Comparison of ENCODE assay signal across 40 mouse cellular contexts in the genomic region with DNA sequence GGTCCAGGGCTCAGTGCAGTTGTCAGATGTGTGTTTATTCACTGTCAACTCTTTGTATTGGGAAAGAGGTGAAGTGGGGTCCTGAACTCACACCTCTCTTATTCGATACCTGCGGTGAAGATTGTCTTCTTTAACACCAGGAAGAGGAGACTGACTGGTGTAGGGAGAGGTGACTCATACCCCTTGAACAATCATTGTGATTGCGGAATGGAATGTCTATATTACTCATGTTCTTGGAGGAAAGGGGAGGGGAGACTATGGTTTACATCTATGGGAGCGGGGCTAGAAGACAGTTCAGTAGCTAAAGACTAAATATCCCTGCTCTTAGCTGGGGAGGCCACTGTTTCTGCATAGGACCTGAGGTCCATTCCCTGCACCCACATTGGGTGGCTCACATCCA. TPM values are rescaled to one million over a fixed set of nuclear protein-coding genes. Genes with fewer than 3 reads are reported as not detected.
DNase-seq lines count a peak whose midpoint lies in the region; ATAC-seq and TF ChIP-seq lines count a peak whose summit lies in the region.
"Had no signal": no experiment of that assay in that cellular context is flagged by ENCODE, and none has a peak within 500 bp of the region (broad histone marks: within the 10 kb centered on the region; RNA-seq: fewer than 3 reads in every experiment).

No protein-coding gene starts in this region.

- H3K9ac ChIP-seq in lung, postnatal 0 days (replicated peaks; ENCODE audit: low read depth) = no peak overlapping the region
- H3K9ac ChIP-seq in stomach, postnatal 0 days (ENCODE audit: low read length) = no peak overlapping the region
- H3K9ac ChIP-seq: embryonic facial prominence, embryonic 15.5 days; forebrain, embryonic 12.5 days; forebrain, postnatal 0 days; heart, embryonic 15.5 days; hindbrain, embryonic 13.5 days; limb, embryonic 12.5 days had no signal

- peaks cover 5% of the 10 kb centered on the region; the same call in 1 of the 2 replicates for H3K36me3 ChIP-seq in lung, postnatal 0 days (ENCODE audit: insufficient read depth, low read length)
- H3K36me3 ChIP-seq in stomach, postnatal 0 days (ENCODE audit: control insufficient read depth, insufficient read depth, low read length) = peaks cover 15% of the 10 kb centered on the region

- in situ Hi-C loops in Patski (cut with MboI; ENCODE audit: low pct_unique_long_range_greater_than_20kb) = no loop called here

- no peak for ATAC-seq in lung, postnatal 0 days
- ATAC-seq in Patski = peak; percentile 33
- ATAC-seq in stomach, postnatal 0 days (ENCODE audit: low FRiP score, low TSS enrichment) = peak; percentile 71
- ATAC-seq: activated CD4-positive, CD25-positive, alpha-beta regulatory T cell, adult 4 months; forebrain, postnatal 0 days had no signal

- peak; percentile 57 for DNase-seq in lung, postnatal 0 days (ENCODE audit: low spot score)
- no peak for DNase-seq in lung, postnatal 4 days
- DNase-seq in 416B (ENCODE audit: low read depth) (peak; percentile 84), Patski (ENCODE audit: low read depth, low spot score) (no peak)
- DNase-seq in stomach, postnatal 0 days (ENCODE audit: low spot score) = no peak
- no peak for DNase-seq in adrenal gland, adult 8-10 months
- DNase-seq in Muller cell, postnatal 12 days (ENCODE audit: inconsistent ontology term) = no peak
- DNase-seq: adrenal gland, adult 2 months; cerebellum, adult 8-10 months; cerebellum, postnatal 25 days; forebrain, postnatal 0 days; heart, adult 11 months; right cerebral cortex, postnatal 14 days; thymus, adult 18-20 months; thymus, postnatal 25 days had no signal

- H3K9me3 ChIP-seq in lung, postnatal 0 days (ENCODE audit: low read length) = no peaks in the 10 kb centered on the region
- H3K9me3 ChIP-seq in stomach, postnatal 0 days (ENCODE audit: control insufficient read depth, low read length) = no peaks in the 10 kb centered on the region
- H3K9me3 ChIP-seq: embryonic facial prominence, embryonic 10.5 days; embryonic facial prominence, embryonic 15.5 days; forebrain, embryonic 12.5 days; G1E; heart, embryonic 10.5 days; heart, embryonic 15.5 days; hindbrain, embryonic 13.5 days; limb, embryonic 12.5 days; midbrain, embryonic 10.5 days had no signal

- WGBS in lung, postnatal 0 days = 45% methylated on average over 4 of the region's 4 CpGs
- WGBS in stomach, postnatal 0 days = 72% methylated on average over 4 of the region's 4 CpGs

- TF ChIP-seq EP300 in lung, postnatal 0 days (IDR thresholded peaks at IDR 0.05) = no peak
- no peak for TF ChIP-seq EP300 in stomach, postnatal 0 days (optimal IDR thresholded peaks at IDR 0.05)

- TF ChIP-seq CTCF in lung, postnatal 0 days (IDR thresholded peaks at IDR 0.05) = no peak
- no peak for TF ChIP-seq CTCF in Patski (IDR thresholded peaks at IDR 0.05)
- no peak for TF ChIP-seq CTCF in stomach, postnatal 0 days (IDR thresholded peaks at IDR 0.05; ENCODE audit: low read depth)

- H3K4me3 ChIP-seq in lung, postnatal 0 days (ENCODE audit: low read depth, low read length) = no peak overlapping the region
- no peak overlapping the region for H3K4me3 ChIP-seq in stomach, postnatal 0 days (ENCODE audit: low read depth, low read length)
- H3K4me3 ChIP-seq: embryonic facial prominence, embryonic 10.5 days; embryonic facial prominence, embryonic 15.5 days; forebrain, embryonic 12.5 days; heart, embryonic 10.5 days; heart, embryonic 15.5 days; hindbrain, embryonic 13.5 days; layer of hippocampus, adult 2 months; left cerebral cortex, adult 2 months; limb, embryonic 12.5 days; midbrain, embryonic 10.5 days had no signal

- POLR2A ChIA-PET in Patski (lab: Charles Lee) = no interaction called here

- CTCF ChIA-PET in Patski (lab: Charles Lee) = no interaction called here

- H3K4me1 ChIP-seq in lung, postnatal 0 days (ENCODE audit: insufficient read depth, low read depth, low read length) = no peaks in the 10 kb centered on the region
- no peaks in the 10 kb centered on the region for H3K4me1 ChIP-seq in stomach, postnatal 0 days (replicated peaks; ENCODE audit: control insufficient read depth, insufficient read depth)
- H3K4me1 ChIP-seq: embryonic facial prominence, embryonic 10.5 days; embryonic facial prominence, embryonic 15.5 days; forebrain, embryonic 12.5 days; heart, embryonic 10.5 days; heart, embryonic 15.5 days; hindbrain, embryonic 13.5 days; limb, embryonic 12.5 days had no signal

- H3K4me2 ChIP-seq in lung, postnatal 0 days (replicated peaks; ENCODE audit: low read depth, low read length) = no peak overlapping the region
- H3K4me2 ChIP-seq in stomach, postnatal 0 days (replicated peaks; ENCODE audit: low read depth) = no peak overlapping the region
- H3K4me2 ChIP-seq: embryonic facial prominence, embryonic 15.5 days; forebrain, embryonic 12.5 days; heart, embryonic 15.5 days; hindbrain, embryonic 13.5 days; limb, embryonic 12.5 days had no signal

- no peak overlapping the region for H3K27ac ChIP-seq in lung, postnatal 0 days (ENCODE audit: low read length)
- no peak overlapping the region for H3K27ac ChIP-seq in stomach, postnatal 0 days (replicated peaks)
- H3K27ac ChIP-seq: embryonic facial prominence, embryonic 10.5 days; embryonic facial prominence, embryonic 15.5 days; forebrain, embryonic 12.5 days; heart, embryonic 10.5 days; heart, embryonic 15.5 days; hindbrain, embryonic 13.5 days; layer of hippocampus, adult 2 months; left cerebral cortex, adult 2 months; limb, embryonic 12.5 days; macrophage; midbrain, embryonic 10.5 days had no signal

- no peaks in the 10 kb centered on the region for H3K27me3 ChIP-seq in lung, postnatal 0 days (replicated peaks; ENCODE audit: insufficient read depth, low read length)
- no peaks in the 10 kb centered on the region for H3K27me3 ChIP-seq in Patski
- H3K27me3 ChIP-seq in stomach, postnatal 0 days (ENCODE audit: control insufficient read depth, insufficient read depth, low read length) = no peaks in the 10 kb centered on the region
- H3K27me3 ChIP-seq: embryonic facial prominence, embryonic 15.5 days; forebrain, embryonic 12.5 days; heart, embryonic 15.5 days; hindbrain, embryonic 13.5 days; limb, embryonic 12.5 days had no signal

RNA-seq across cellular contexts. Expression of a gene that starts 17.3 kb away (rescaled TPM):
- 58.8 and 59.8 TPM in 2 replicates for polyA plus RNA-seq in lung, postnatal 0 days (2015; fragmentation: Nextera tagmentation; extraction: Ambion mirVana)
- polyA plus RNA-seq in Patski (2021) = 52.1 TPM
- polyA plus RNA-seq in stomach, postnatal 0 days (2015; fragmentation: Nextera tagmentation; extraction: Ambion mirVana) = 55.6 and 56.3 TPM in 2 replicates
- 10 to 100 TPM; 55.1 to 76.7 (median 67.0) TPM for total RNA-seq in adrenal gland, adult 8-10 months (2022)

RNA-seq across cellular contexts. Expression of a gene that starts 28.3 kb away (rescaled TPM):
- polyA plus RNA-seq in lung, postnatal 0 days (2015; fragmentation: Nextera tagmentation; extraction: Ambion mirVana) = not detected in 2 replicates
- not detected for polyA plus RNA-seq in Patski (2021)
- not detected in 2 replicates for polyA plus RNA-seq in stomach, postnatal 0 days (2015; fragmentation: Nextera tagmentation; extraction: Ambion mirVana)
- under 1 TPM in 3 of 4 experiments, not detected in 1; 0.26 to 0.42 (median 0.35) TPM for total RNA-seq in adrenal gland, adult 8-10 months (2022)
- total RNA-seq: forebrain, postnatal 0 days; G1E; gastrocnemius, adult 8-10 months; heart, postnatal 25 days; left cerebral cortex, adult 2 months; left cerebral cortex, postnatal 25 days; liver, adult 2 months had no signal
- polyA plus RNA-seq: activated CD4-positive, CD25-positive, alpha-beta regulatory T cell, adult 4 months; adrenal gland, adult 2 months; embryonic facial prominence, embryonic 10.5 days; embryonic facial prominence, embryonic 15.5 days; forebrain, embryonic 12.5 days; forebrain, postnatal 0 days; G1E; heart, embryonic 10.5 days; heart, embryonic 15.5 days; hindbrain, embryonic 13.5 days; kidney, adult 2 months; kidney, embryonic 16.5 days; limb, embryonic 12.5 days; liver, adult 2 months; liver, embryonic 16.5 days; lung, embryonic 16.5 days; macrophage; midbrain, embryonic 10.5 days; neural tube, embryonic 14.5 days; small intestine, adult 2 months; stomach, embryonic 14.5 days had no signal

RNA-seq across cellular contexts. Expression of a gene that starts 28.9 kb away (rescaled TPM):
- polyA plus RNA-seq in lung, postnatal 0 days (2015; fragmentation: Nextera tagmentation; extraction: Ambion mirVana) = 0.12 and 0.14 TPM in 2 replicates
- not detected for polyA plus RNA-seq in Patski (2021)
- not detected in 2 replicates for polyA plus RNA-seq in stomach, postnatal 0 days (2015; fragmentation: Nextera tagmentation; extraction: Ambion mirVana)
- total RNA-seq in adrenal gland, adult 8-10 months (2022) = 1 to 10 TPM in 2 of 4 experiments, under 1 TPM in 2; 0.51 to 2.6 (median 1.0) TPM
- total RNA-seq: forebrain, postnatal 0 days; gastrocnemius, adult 8-10 months; heart, postnatal 25 days; liver, adult 2 months; monocyte, adult 5-6 weeks had no signal
- polyA plus RNA-seq: embryonic facial prominence, embryonic 15.5 days; forebrain, embryonic 12.5 days; heart, embryonic 10.5 days; heart, embryonic 15.5 days; hindbrain, embryonic 13.5 days; kidney, embryonic 16.5 days; limb, embryonic 12.5 days; liver, adult 2 months; macrophage; midbrain, embryonic 10.5 days had no signal

Comparison
In these comparisons a context has a peak if more than half of its experiments do, and no peak if none do; other contexts are left out.
1. DNase-seq: peak in lung, postnatal 0 days (single experiment) and 416B (single experiment); none in lung, postnatal 4 days (0 of 2), Patski (single experiment), stomach, postnatal 0 days (single experiment), adrenal gland, adult 8-10 months (single experiment) and Muller cell, postnatal 12 days (single experiment).